Mouse (Mus musculus) embryo, embryonic 10 days (tissue): ENCODE results near the gene Ptprm.

Source experiments
- DNase-seq: peaks from one replicate; pipeline ENCODE4 v3.0.0-alpha.2; 2015; ENCODE audit warnings: low spot score

Ptprm gene

GRCm38 (mm10) chr17:67213711-67214110 lies 140.5 kb downstream of the Ptprm start:
- DNase-seq, result peak; percentile 26

- no peak for DNase-seq
Observed at GRCm38 (mm10) chr17:67209676-67210344, 144.4 kb downstream of the Ptprm start.

- no peak for DNase-seq
Observed at GRCm38 (mm10) chr17:67208600-67208999, 145.7 kb downstream of the Ptprm start.

- DNase-seq, result no peak
Observed at GRCm38 (mm10) chr17:67206984-67207383, 147.3 kb downstream of the Ptprm start.

- no peak for DNase-seq
Observed at GRCm38 (mm10) chr17:67201151-67201550, 153.1 kb downstream of the Ptprm start.

GRCm38 (mm10) chr17:67193728-67194127 lies 160.5 kb downstream of the Ptprm start:
- DNase-seq, result no peak

GRCm38 (mm10) chr17:67188514-67188913 lies 165.7 kb downstream of the Ptprm start:
- no peak for DNase-seq

GRCm38 (mm10) chr17:67186879-67187278 lies 167.4 kb downstream of the Ptprm start:
- DNase-seq, result no peak

- no peak for DNase-seq
Observed at GRCm38 (mm10) chr17:67185942-67186341, 168.3 kb downstream of the Ptprm start.

GRCm38 (mm10) chr17:67179446-67179845 lies 174.8 kb downstream of the Ptprm start:
- DNase-seq, result peak; percentile 25

GRCm38 (mm10) chr17:67178686-67179265 lies 175.5 kb downstream of the Ptprm start:
- DNase-seq, result peak; percentile 46

GRCm38 (mm10) chr17:67175836-67176235 lies 178.4 kb downstream of the Ptprm start:
- DNase-seq, result peak; percentile 64

GRCm38 (mm10) chr17:67171353-67171752 lies 182.9 kb downstream of the Ptprm start:
- no peak for DNase-seq

GRCm38 (mm10) chr17:67170696-67171095 lies 183.6 kb downstream of the Ptprm start:
- DNase-seq, result no peak

- DNase-seq, result no peak
Observed at GRCm38 (mm10) chr17:67165876-67166275, 188.4 kb downstream of the Ptprm start.

GRCm38 (mm10) chr17:67159611-67160010 lies 194.6 kb downstream of the Ptprm start:
- DNase-seq, result no peak

GRCm38 (mm10) chr17:67157089-67157752 lies 197.0 kb downstream of the Ptprm start:
- no peak for DNase-seq

GRCm38 (mm10) chr17:67152218-67152617 lies 202.0 kb downstream of the Ptprm start:
- no peak for DNase-seq

GRCm38 (mm10) chr17:67150441-67150840 lies 203.8 kb downstream of the Ptprm start:
- DNase-seq, result no peak

- DNase-seq, result no peak
Observed at GRCm38 (mm10) chr17:67142183-67142756, 212.0 kb downstream of the Ptprm start.

GRCm38 (mm10) chr17:67140502-67140901 lies 213.8 kb downstream of the Ptprm start:
- no peak for DNase-seq

- no peak for DNase-seq
Observed at GRCm38 (mm10) chr17:67138981-67139380, 215.3 kb downstream of the Ptprm start.

- DNase-seq, result no peak
Observed at GRCm38 (mm10) chr17:67136876-67137275, 217.4 kb downstream of the Ptprm start.
